Mouse (Mus musculus): ENCODE measurements at regions not wholly inside any gene's neighbourhood (a gene's known extent, or its start where the extent isn't known, plus 50 kb on each side); places are given as distances from the start of the nearest gene placed in this dataset.
"Not testable (repeated sequence)": the region's sequence is repeated elsewhere in the genome, so short reads cannot be mapped to it uniquely, and the experiment has no call there.

DNA sequence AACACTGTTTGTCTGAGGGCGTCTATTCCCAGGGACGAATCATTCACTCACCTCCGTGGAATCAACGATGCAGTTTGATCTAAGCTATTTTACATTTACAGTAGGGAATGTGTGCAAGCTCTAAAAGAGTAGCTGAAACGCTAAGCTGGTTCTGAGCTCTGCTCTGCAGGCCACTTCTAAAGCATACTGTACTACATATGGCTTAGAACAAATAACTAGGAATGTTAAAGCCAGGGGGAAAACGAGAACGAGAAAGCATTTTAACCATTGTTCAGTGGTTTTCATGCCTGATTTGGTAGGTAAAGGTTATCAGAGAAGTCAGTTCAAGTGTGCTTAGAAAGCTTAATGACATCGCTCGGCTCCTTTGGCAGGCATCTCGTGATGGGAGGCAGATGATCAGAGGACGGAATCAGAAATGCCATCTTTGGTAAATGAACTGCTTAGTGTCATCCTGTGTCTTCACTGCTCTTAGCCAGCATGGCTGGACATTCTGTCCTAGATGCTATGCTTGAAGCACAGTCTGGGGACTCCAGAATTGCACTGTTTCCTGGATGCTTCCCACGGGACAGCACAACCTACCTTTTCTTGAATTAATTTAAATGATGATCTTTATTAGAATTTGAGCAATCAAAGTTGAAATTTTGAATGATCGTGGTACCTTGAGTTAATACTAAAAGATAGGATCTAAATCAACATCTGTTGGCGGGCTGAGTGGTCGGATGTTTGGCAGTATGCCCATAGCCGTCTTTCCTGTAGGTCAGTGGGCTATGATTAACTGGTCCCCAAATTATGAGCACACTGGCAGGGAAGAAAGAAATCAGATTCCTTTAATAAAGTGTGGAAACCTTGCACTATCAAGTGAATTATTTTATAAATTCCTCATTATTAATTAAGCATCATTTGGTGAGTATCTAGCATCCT is 495.2 kb downstream of the Hace1 start:
- Histone ChIP-seq H3K4me3 (no peak overlapping the region), H3K4me1 (peaks cover 20% of the 10 kb centered on the region), H3K9me3 (no peaks in the 10 kb centered on the region), H3K36me3 (replicated peaks) (no peaks in the 10 kb centered on the region), H3K27me3 (ENCODE audit: poor library complexity, severe bottlenecking) (no peaks in the 10 kb centered on the region), H3K27ac (peak overlapping the region; percentile 25; the same call in 1 of the 2 replicates)
- no peak for DNase-seq (ENCODE audit: extremely low spot score, low spot score)
- 83% methylated on average over 16 of the region's 16 CpGs for WGBS

DNA sequence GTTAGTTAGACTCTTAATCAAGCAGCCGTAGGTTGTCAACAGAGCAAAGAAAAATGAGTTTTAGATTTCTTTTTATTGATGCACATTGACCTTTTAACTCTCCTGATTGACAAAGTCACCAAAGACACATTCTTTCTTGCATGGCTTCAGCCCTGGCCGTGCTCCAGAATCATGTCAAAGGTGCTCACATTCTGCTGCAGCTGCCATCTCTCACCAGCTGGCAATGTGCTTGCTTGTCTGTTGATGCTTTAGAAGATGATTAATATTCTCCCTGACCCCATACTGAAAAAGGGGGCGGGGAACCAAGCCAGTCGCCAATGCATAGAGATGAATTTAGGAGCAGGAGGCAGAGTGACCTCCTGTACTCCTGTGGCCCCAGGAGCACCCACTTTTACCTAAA is 510.1 kb downstream of the Hace1 start:
- Histone ChIP-seq H3K27me3 (ENCODE audit: poor library complexity, severe bottlenecking) (no peaks in the 10 kb centered on the region), H3K4me3 (no peak overlapping the region), H3K36me3 (replicated peaks) (no peaks in the 10 kb centered on the region), H3K9me3 (no peaks in the 10 kb centered on the region), H3K4me1 (no peaks in the 10 kb centered on the region), H3K27ac (no peak overlapping the region)
- no peak for DNase-seq (ENCODE audit: extremely low spot score, low spot score)
- WGBS, result 74% methylated on average over 4 of the region's 4 CpGs

DNA sequence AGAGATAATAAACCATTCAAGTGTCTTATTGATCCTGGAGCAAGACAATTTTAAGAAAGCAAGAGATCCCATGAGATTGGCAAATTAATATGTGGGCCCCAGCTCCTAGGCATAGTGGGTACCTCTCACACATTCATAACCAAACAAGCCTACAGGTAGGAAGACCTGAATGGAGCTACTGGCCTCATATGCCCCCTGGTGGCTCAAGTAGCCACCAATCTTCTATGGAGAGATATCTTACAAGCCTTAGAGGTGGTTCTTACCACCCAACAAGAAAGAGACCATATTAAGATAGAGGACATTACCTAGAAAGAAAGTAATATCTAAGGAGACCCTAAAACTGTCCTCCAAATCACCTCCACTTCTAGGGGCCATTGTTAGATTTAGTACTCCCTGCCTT is 523.2 kb downstream of the Hace1 start:
- Histone ChIP-seq H3K4me1 (no peaks in the 10 kb centered on the region), H3K36me3 (replicated peaks) (no peaks in the 10 kb centered on the region), H3K27ac (no peak overlapping the region), H3K4me3 (no peak overlapping the region), H3K9me3 (no peaks in the 10 kb centered on the region), H3K27me3 (ENCODE audit: poor library complexity, severe bottlenecking) (no peaks in the 10 kb centered on the region)
- DNase-seq (ENCODE audit: extremely low spot score, low spot score), result no peak

DNA sequence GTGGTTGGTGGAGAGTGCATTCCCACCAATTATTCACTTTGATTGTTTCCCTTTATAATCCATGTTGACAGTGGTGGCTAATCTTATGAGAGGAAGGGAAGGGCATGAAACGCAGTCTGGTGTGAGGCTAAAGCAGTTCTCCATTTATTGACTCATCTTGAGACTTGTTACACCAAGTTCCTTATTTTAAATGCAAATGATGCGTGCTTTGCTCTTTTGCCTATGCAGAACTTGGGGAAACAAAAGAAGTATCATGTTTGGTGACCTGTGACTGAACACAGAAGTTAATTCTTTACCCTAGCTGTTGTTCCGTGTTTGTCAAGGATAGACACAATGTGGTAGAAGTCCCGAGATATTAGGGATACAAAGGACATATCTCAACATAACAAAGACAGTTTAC is 531.2 kb downstream of the Hace1 start:
- no peak for DNase-seq (ENCODE audit: extremely low spot score, low spot score)
- Histone ChIP-seq H3K4me3 (no peak overlapping the region), H3K4me1 (no peaks in the 10 kb centered on the region), H3K27ac (no peak overlapping the region), H3K27me3 (ENCODE audit: poor library complexity, severe bottlenecking) (no peaks in the 10 kb centered on the region), H3K36me3 (replicated peaks) (no peaks in the 10 kb centered on the region), H3K9me3 (no peaks in the 10 kb centered on the region)
- 82% methylated on average over 4 of the region's 4 CpGs for WGBS

DNA sequence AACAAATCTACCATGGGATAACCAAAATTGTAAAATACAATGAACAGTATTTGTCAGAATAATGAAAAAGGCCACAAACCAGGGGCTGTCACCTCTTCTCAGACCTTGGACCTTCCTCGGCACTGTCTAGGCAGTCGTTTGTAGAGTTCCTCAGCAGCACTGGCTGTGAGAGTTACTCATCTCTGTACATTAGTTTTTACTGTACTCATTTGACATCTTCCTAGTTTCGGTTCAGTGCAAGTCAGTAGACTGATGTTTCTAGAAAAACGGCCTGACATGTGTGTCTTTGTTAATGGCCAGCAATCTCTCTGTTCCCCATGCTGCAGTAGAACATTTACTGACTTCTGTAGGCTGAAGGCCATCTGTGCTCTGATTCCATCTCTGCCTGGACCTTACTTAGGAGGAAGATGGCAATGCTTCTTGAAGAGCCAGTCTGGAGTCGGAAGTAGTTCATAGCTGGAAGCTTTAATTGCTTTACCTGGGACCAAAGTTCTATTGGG is 537.1 kb downstream of the Hace1 start:
- no peaks in the 10 kb centered on the region for H3K4me1 ChIP-seq
- no peaks in the 10 kb centered on the region for H3K36me3 ChIP-seq (replicated peaks)
- DNase-seq (ENCODE audit: extremely low spot score, low spot score), result no peak
- 91% methylated on average over 5 of the region's 5 CpGs for WGBS
- no peak overlapping the region for H3K4me3 ChIP-seq
- no peaks in the 10 kb centered on the region for H3K27me3 ChIP-seq (ENCODE audit: poor library complexity, severe bottlenecking)
- H3K9me3 ChIP-seq, result no peaks in the 10 kb centered on the region
- no peak overlapping the region for H3K27ac ChIP-seq

DNA sequence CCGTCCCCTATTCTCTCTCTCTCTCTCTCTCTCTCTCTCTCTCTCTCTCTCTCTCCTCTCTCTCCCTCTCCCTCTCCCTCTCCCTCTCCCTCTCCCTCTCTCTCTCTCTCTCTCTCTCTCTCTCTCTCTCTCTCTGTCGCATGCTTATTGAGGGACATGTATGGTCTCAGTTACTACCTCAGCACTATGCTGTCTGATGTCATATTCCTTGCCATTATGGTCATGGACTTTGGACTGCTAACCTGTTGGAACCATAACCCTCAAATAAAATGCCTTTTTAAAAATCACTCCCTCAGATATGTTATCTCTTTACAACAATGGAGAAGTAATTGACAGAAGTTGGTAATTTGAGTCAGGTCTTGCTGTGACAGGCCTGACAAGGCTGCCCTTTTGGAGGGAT is 544.8 kb downstream of the Hace1 start:
- not testable (repeated sequence) for H3K27ac ChIP-seq; H3K4me1 ChIP-seq; H3K9me3 ChIP-seq; DNase-seq (ENCODE audit: extremely low spot score, low spot score); H3K36me3 ChIP-seq (replicated peaks); H3K27me3 ChIP-seq (ENCODE audit: poor library complexity, severe bottlenecking); H3K4me3 ChIP-seq
- 83% methylated on average over 2 of the region's 2 CpGs for WGBS

DNA sequence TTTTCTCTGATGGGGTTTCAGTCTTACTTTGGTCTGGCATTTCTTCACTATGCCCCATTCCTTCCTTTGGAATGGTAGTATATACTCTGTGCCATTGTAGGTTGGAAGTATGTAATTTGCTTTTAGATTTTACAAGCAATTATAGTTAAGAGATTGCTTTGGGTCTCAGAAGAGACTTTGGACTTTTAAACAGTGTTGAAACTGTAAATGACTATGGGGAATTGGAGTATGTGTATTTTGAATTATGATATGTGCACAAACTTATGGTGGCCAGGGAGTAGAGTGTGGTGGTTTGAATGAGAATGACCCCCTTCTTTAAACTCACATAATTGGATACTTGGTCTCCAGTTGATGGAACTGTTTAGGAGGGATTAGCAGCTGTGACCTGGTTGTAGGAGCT is 546.2 kb downstream of the Hace1 start:
- H3K27ac ChIP-seq, result no peak overlapping the region
- no peak for DNase-seq (ENCODE audit: extremely low spot score, low spot score)
- H3K36me3 ChIP-seq (replicated peaks), result no peaks in the 10 kb centered on the region
- no peaks in the 10 kb centered on the region for H3K9me3 ChIP-seq
- H3K27me3 ChIP-seq (ENCODE audit: poor library complexity, severe bottlenecking), result no peaks in the 10 kb centered on the region
- no peak overlapping the region for H3K4me3 ChIP-seq
- no peaks in the 10 kb centered on the region for H3K4me1 ChIP-seq

DNA sequence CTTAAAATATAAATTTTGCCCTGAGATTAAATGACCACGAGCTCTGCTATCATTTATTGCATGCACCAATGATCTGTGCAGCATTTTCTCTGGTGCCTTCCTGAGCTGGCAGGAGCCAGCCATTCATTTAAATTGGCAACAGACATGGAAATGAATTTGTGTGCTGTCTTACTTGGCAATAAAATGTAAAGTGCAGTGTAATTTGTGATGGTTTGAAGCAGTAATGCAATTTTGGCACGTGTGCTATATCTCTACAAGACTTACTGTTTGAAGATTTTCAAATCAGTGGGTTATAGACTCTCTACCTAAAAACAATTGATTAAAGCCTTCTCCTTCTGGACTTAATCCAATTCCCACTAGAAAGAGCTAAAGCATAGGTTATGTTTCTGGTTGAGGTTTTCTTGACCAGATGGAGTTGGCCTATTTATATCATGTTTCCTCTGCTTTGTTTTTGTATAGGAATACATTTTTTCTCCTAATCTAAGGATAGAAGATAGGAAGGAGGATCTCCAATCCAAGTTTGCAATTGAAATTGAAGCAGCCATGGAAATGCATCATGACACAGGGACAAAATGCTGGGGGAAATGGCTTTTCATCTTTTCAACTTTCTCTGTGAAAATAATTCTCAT is 557.6 kb downstream of the Hace1 start:
- 87% methylated on average over 2 of the region's 2 CpGs for WGBS
- no peaks in the 10 kb centered on the region for H3K36me3 ChIP-seq (replicated peaks)
- no peak for DNase-seq (ENCODE audit: extremely low spot score, low spot score)

DNA sequence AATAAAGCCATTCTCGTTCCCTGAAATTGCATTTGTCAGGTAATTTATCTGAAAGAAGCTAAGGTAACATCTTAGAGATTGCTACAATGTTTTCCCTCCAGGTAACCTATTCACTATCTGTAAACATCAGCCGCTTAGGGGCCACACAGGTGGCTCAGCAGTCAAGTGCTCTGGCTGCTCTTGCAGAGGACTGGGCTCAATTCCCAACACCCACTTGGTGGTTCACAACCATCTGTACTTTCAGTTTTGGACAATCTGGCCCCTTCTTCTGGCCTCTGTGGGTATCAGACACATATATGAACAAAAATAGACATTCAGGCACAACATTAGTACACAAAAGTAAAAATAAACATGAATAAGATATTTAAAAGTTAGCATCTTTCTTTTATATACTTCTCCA is 596.4 kb downstream of the Hace1 start:
- DNase-seq (ENCODE audit: extremely low spot score, low spot score), result no peak
- H3K4me3 ChIP-seq, result no peak overlapping the region
- no peak overlapping the region for H3K27ac ChIP-seq
- no peaks in the 10 kb centered on the region for H3K9me3 ChIP-seq
- 85% methylated on average over 2 of the region's 2 CpGs for WGBS
- no peaks in the 10 kb centered on the region for H3K36me3 ChIP-seq (replicated peaks)
- H3K4me1 ChIP-seq, result no peaks in the 10 kb centered on the region
- H3K27me3 ChIP-seq (ENCODE audit: poor library complexity, severe bottlenecking), result no peaks in the 10 kb centered on the region

More for the DNA sequence above, 557.6 kb downstream of the Hace1 start:
- Histone ChIP-seq H3K4me1 (no peaks in the 10 kb centered on the region), H3K4me3 (no peak overlapping the region), H3K27me3 (ENCODE audit: poor library complexity, severe bottlenecking) (no peaks in the 10 kb centered on the region), H3K27ac (no peak overlapping the region), H3K9me3 (no peaks in the 10 kb centered on the region)

DNA sequence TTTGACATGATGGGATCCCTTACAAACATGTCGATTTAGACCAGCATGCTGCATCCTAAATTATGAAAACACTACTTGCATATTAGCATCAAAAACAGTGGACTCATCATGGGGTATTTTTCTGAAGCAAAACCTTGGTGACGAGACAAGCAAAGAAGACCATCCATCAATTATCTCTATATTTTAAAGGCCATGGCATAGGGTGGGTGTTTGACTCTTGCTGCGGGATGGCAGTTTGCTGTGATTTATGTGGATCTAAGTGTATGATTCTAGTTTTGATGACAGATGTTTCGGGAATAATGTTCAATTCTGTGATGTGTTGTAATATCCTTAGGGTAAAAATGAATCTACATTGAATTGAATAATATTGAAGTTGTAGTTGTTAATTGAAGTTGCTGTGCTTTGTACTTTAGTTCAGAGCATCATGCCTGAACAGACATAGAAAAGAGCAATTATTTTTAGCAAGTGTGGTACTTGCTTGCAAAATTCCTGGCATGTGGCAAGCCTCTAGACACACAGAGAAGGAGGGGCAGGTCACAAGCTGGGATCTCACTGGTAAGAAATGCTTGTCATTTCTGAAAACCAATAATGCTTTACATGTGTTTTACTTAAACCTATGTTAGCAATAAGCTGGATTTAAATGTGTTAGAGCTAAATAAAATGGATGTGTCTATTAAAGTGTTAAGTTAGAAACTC is 608.3 kb downstream of the Hace1 start:
- H3K4me1 ChIP-seq, result no peaks in the 10 kb centered on the region
- 90% methylated on average over 4 of the region's 4 CpGs for WGBS
- H3K9me3 ChIP-seq, result no peaks in the 10 kb centered on the region
- H3K36me3 ChIP-seq (replicated peaks), result no peaks in the 10 kb centered on the region
- H3K27ac ChIP-seq, result no peak overlapping the region
- no peaks in the 10 kb centered on the region for H3K27me3 ChIP-seq (ENCODE audit: poor library complexity, severe bottlenecking)
- no peak for DNase-seq (ENCODE audit: extremely low spot score, low spot score)
- no peak overlapping the region for H3K4me3 ChIP-seq

DNA sequence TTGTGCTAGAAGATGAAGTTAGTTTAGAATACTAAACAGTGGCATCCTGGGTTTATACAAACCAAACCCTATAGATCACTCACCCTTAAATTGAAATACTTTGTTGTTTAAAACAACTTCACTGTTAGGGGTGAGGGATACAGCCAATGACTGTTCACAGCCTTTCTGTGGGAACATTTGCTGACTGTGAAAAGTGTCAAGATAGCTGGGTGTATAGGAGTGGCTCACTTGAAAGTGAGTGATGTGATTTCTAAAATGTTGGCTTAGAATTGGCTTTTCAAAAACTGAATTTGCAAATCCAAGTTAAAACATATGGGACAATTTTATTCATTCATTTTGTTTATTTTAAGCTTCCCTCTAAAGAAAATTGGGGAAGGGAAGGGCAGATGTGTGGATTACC is 616.5 kb downstream of the Hace1 start:
- DNase-seq (ENCODE audit: extremely low spot score, low spot score), result no peak
- Histone ChIP-seq H3K27ac (no peak overlapping the region), H3K4me1 (no peaks in the 10 kb centered on the region), H3K36me3 (replicated peaks) (no peaks in the 10 kb centered on the region), H3K4me3 (no peak overlapping the region), H3K27me3 (ENCODE audit: poor library complexity, severe bottlenecking) (no peaks in the 10 kb centered on the region), H3K9me3 (no peaks in the 10 kb centered on the region)

DNA sequence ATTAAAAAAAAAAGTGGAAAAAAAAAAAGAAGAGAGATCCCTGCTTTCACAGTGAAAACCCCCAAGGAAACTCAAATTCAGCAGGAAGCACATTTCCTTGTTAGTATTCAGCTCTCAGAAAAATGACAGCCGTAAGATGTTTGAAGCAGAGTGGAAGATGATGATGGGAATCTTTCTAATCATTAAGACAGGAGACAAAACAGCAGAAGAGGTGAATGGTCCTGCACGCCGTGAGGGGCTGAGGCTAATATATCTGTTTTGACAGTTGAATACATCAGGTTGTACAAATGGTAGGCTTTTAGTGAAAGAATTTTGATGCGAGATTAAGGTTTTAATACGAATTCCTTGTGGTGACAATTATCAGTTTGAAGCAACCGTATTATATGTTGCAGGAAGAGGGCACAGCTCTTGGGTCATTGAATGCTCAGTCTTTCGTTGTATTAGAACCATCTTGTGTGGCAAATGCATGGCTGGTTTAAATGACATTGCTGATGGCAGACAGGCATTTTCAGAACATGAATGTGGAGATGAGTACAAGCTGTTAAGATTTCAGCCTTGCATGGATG is 649.3 kb downstream of the Hace1 start:
- Histone ChIP-seq H3K4me1 (peaks cover 7% of the 10 kb centered on the region), H3K27me3 (ENCODE audit: poor library complexity, severe bottlenecking) (no peaks in the 10 kb centered on the region), H3K9me3 (no peaks in the 10 kb centered on the region), H3K27ac (no peak overlapping the region), H3K4me3 (no peak overlapping the region), H3K36me3 (replicated peaks) (no peaks in the 10 kb centered on the region)
- no peak for DNase-seq (ENCODE audit: extremely low spot score, low spot score)
- WGBS, result 78% methylated on average over 7 of the region's 7 CpGs

DNA sequence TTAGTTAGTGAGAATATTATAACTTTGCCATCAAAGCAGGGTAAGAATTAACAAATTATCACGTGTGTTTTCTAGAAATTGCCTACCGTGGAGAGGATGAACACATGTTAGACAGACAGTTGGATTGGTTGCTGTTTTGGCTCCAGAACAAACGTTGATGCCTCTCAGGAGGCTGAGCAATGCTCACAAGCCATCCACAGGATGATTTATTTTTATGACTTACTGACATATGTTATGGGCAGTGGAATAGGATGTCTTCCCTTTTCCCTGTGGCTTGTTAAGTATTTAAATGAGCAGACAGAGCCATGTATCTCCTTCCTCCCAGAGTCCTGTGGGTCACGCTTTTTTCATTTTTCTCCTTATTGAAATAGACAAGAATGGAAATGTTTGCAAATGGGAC is 652.0 kb downstream of the Hace1 start:
- Histone ChIP-seq H3K9me3 (no peaks in the 10 kb centered on the region), H3K4me3 (no peak overlapping the region), H3K27ac (no peak overlapping the region), H3K27me3 (ENCODE audit: poor library complexity, severe bottlenecking) (no peaks in the 10 kb centered on the region), H3K36me3 (replicated peaks) (no peaks in the 10 kb centered on the region), H3K4me1 (no peaks in the 10 kb centered on the region)
- no peak for DNase-seq (ENCODE audit: extremely low spot score, low spot score)
- WGBS, result 86% methylated on average over 4 of the region's 4 CpGs
